Mouse (Mus musculus) heart, embryonic 15.5 days (tissue): ENCODE measurements around the gene Dcaf1. TPM values are rescaled to one million over a fixed set of nuclear protein-coding genes. Genes with fewer than 3 reads are reported as not detected.

Source experiments
- ATAC-seq: fragments of 200-750 bp; cut with Nextera tagmentation; replicated peaks from 2 replicates; pipeline ENCODE4 v1.8.0; 2017; ENCODE audit warnings: low read depth, moderate TSS enrichment; ENCODE audit not compliant: insufficient number of reproducible peaks, insufficient read depth, low FRiP score
- H3K27ac ChIP-seq: fragments of 300-500 bp; sonication (generic); 2 replicates; pipeline ENCODE4 v1.5.1; 2015; ENCODE audit warnings: mild to moderate bottlenecking, inconsistent platforms
- H3K27me3 ChIP-seq: fragments of 300-500 bp; sonication (generic); 2 replicates; pipeline ENCODE4 v1.6.1; 2015; ENCODE audit warnings: inconsistent platforms
- H3K36me3 ChIP-seq: fragments of 300-500 bp; sonication (generic); 2 replicates; pipeline ENCODE4 v1.6.1; 2015; ENCODE audit warnings: mild to moderate bottlenecking, inconsistent platforms
- H3K4me1 ChIP-seq: fragments of 300-500 bp; sonication (generic); replicated peaks from 2 replicates; pipeline ENCODE4 v1.6.1; 2015; ENCODE audit warnings: inconsistent platforms
- H3K4me2 ChIP-seq: fragments of 300-500 bp; sonication (generic); 2 replicates; pipeline ENCODE4 v1.6.1; 2015; ENCODE audit warnings: inconsistent platforms, mild to moderate bottlenecking, moderate library complexity
- H3K4me3 ChIP-seq: fragments of 300-500 bp; sonication (generic); 2 replicates; pipeline ENCODE4 v1.5.1; 2015; ENCODE audit warnings: mild to moderate bottlenecking, inconsistent platforms
- H3K9ac ChIP-seq: fragments of 300-500 bp; sonication (generic); 2 replicates; pipeline ENCODE4 v1.6.1; 2015; ENCODE audit warnings: mild to moderate bottlenecking, inconsistent platforms
- H3K9me3 ChIP-seq: fragments of 300-500 bp; sonication (generic); replicated peaks from 2 replicates; pipeline ENCODE4 v1.6.1; 2016; ENCODE audit warnings: inconsistent platforms
- WGBS: fragments of 180-500 bp; shearing (Covaris S2); methylation state at CpG from one replicate; pipeline ENCODE4 v1.1.7; 2015; ENCODE audit warnings: mixed read lengths; 5-methylcytosine and 5-hydroxymethylcytosine counted together
- polyA plus RNA-seq: library from polyadenylated mRNA; unstranded; fragments of >200 nt; fragmentation: Nextera tagmentation; extraction: Ambion mirVana; gene quantifications from 2 replicates; pipeline ENCODE4 v1.2.1, GENCODE M21; 2015

The Dcaf1 gene
- polyA plus RNA-seq, 1 experiment from 2014 or later, result 14.1 TPM

GRCm38 (mm10) chr9:106890496-106891240, 69.0 kb downstream of the Dcaf1 start:
- H3K4me3 ChIP-seq, result peak overlapping the region; percentile 94
- peak overlapping the region; percentile 92 for H3K9ac ChIP-seq
- H3K4me1 ChIP-seq, result peaks cover 35% of the 10 kb centered on the region
- no peak for ATAC-seq
- no peaks in the 10 kb centered on the region for H3K27me3 ChIP-seq
- H3K4me2 ChIP-seq, result peak overlapping the region; percentile 72
- peak overlapping the region; percentile 85; the same call in 1 of the 2 replicates for H3K27ac ChIP-seq
- peaks cover 24% of the 10 kb centered on the region for H3K36me3 ChIP-seq
- WGBS, result 40% methylated on average over 8 of the region's 8 CpGs
- H3K9me3 ChIP-seq, result no peaks in the 10 kb centered on the region

GRCm38 (mm10) chr9:106891341-106891741, 69.7 kb downstream of the Dcaf1 start:
- no peak for ATAC-seq
- Histone ChIP-seq H3K4me2 (peak overlapping the region; percentile 72), H3K4me3 (peak overlapping the region; percentile 94), H3K27me3 (no peaks in the 10 kb centered on the region), H3K9ac (peak overlapping the region; percentile 92), H3K9me3 (no peaks in the 10 kb centered on the region), H3K4me1 (peaks cover 29% of the 10 kb centered on the region), H3K36me3 (peaks cover 24% of the 10 kb centered on the region), H3K27ac (peak overlapping the region; percentile 85)
- WGBS, result under 1% methylated on average over 17 of the region's 17 CpGs

GRCm38 (mm10) chr9:106891829-106892551, 70.3 kb downstream of the Dcaf1 start, which contains the start of gene Manf:
TSS of gene Manf (minus strand) at chr9:106891979.
- Histone ChIP-seq H3K4me2 (peak within 1 kb of the TSS; percentile 85), H3K9me3 (no peaks in the 10 kb centered on the region), H3K36me3 (peaks cover 24% of the 10 kb centered on the region), H3K27ac (peak within 1 kb of the TSS; percentile 97), H3K4me1 (peaks cover 29% of the 10 kb centered on the region), H3K4me3 (peak within 1 kb of the TSS; percentile 94), H3K9ac (peak within 1 kb of the TSS; percentile 92), H3K27me3 (no peaks in the 10 kb centered on the region)
- peak; percentile 98 for ATAC-seq
- under 1% methylated on average over 59 of the region's 59 CpGs for WGBS

GRCm38 (mm10) chr9:106892552-106892875, 70.8 kb downstream of the Dcaf1 start:
- peak overlapping the region; percentile 94 for H3K4me3 ChIP-seq
- no peaks in the 10 kb centered on the region for H3K9me3 ChIP-seq
- ATAC-seq, result no peak
- under 1% methylated on average over 9 of the region's 9 CpGs for WGBS
- H3K4me2 ChIP-seq, result peak overlapping the region; percentile 85
- no peaks in the 10 kb centered on the region for H3K27me3 ChIP-seq
- H3K4me1 ChIP-seq, result peaks cover 26% of the 10 kb centered on the region
- peaks cover 24% of the 10 kb centered on the region for H3K36me3 ChIP-seq
- peak overlapping the region; percentile 72 for H3K9ac ChIP-seq
- H3K27ac ChIP-seq, result peak overlapping the region; percentile 97

GRCm38 (mm10) chr9:106893327-106893726, 71.7 kb downstream of the Dcaf1 start:
- Histone ChIP-seq H3K4me1 (peaks cover 24% of the 10 kb centered on the region), H3K36me3 (peaks cover 22% of the 10 kb centered on the region), H3K27ac (no peak overlapping the region), H3K27me3 (no peaks in the 10 kb centered on the region), H3K9ac (no peak overlapping the region), H3K4me2 (no peak overlapping the region), H3K9me3 (no peaks in the 10 kb centered on the region), H3K4me3 (no peak overlapping the region)
- 74% methylated on average over 3 of the region's 3 CpGs for WGBS
- no peak for ATAC-seq

- H3K4me2 ChIP-seq, result no peak overlapping the region
- no peaks in the 10 kb centered on the region for H3K4me1 ChIP-seq
- no peak overlapping the region for H3K27ac ChIP-seq
- 82% methylated on average over 1 of the region's 1 CpGs for WGBS
- ATAC-seq, result no peak
- no peaks in the 10 kb centered on the region for H3K36me3 ChIP-seq
- no peak overlapping the region for H3K4me3 ChIP-seq
- no peaks in the 10 kb centered on the region for H3K27me3 ChIP-seq
- H3K9ac ChIP-seq, result no peak overlapping the region
- no peaks in the 10 kb centered on the region for H3K9me3 ChIP-seq
Observed at GRCm38 (mm10) chr9:106898901-106899300, 77.2 kb downstream of the Dcaf1 start.

- no peak for ATAC-seq
- Histone ChIP-seq H3K4me3 (no peak overlapping the region), H3K4me2 (no peak overlapping the region), H3K27ac (no peak overlapping the region), H3K9me3 (no peaks in the 10 kb centered on the region), H3K36me3 (no peaks in the 10 kb centered on the region), H3K27me3 (no peaks in the 10 kb centered on the region), H3K9ac (no peak overlapping the region), H3K4me1 (no peaks in the 10 kb centered on the region)
- 80% methylated on average over 7 of the region's 7 CpGs for WGBS
Observed at GRCm38 (mm10) chr9:106901596-106901995, 79.9 kb downstream of the Dcaf1 start.

GRCm38 (mm10) chr9:106903099-106903790, 81.6 kb downstream of the Dcaf1 start:
- Histone ChIP-seq H3K4me1 (no peaks in the 10 kb centered on the region), H3K9ac (no peak overlapping the region), H3K27ac (no peak overlapping the region), H3K36me3 (no peaks in the 10 kb centered on the region), H3K4me3 (no peak overlapping the region), H3K4me2 (no peak overlapping the region), H3K27me3 (no peaks in the 10 kb centered on the region), H3K9me3 (no peaks in the 10 kb centered on the region)
- no peak for ATAC-seq
- 64% methylated on average over 4 of the region's 4 CpGs for WGBS

GRCm38 (mm10) chr9:106903791-106904134, 82.1 kb downstream of the Dcaf1 start:
- Histone ChIP-seq H3K36me3 (no peaks in the 10 kb centered on the region), H3K9me3 (no peaks in the 10 kb centered on the region), H3K4me2 (no peak overlapping the region), H3K4me3 (no peak overlapping the region), H3K9ac (no peak overlapping the region), H3K4me1 (no peaks in the 10 kb centered on the region), H3K27ac (no peak overlapping the region), H3K27me3 (no peaks in the 10 kb centered on the region)
- no peak for ATAC-seq
- 10% methylated on average over 1 of the region's 1 CpGs for WGBS

GRCm38 (mm10) chr9:106906597-106906996, 84.9 kb downstream of the Dcaf1 start:
- Histone ChIP-seq H3K27me3 (no peaks in the 10 kb centered on the region), H3K36me3 (no peaks in the 10 kb centered on the region), H3K27ac (no peak overlapping the region), H3K4me3 (no peak overlapping the region), H3K4me1 (no peaks in the 10 kb centered on the region), H3K4me2 (no peak overlapping the region), H3K9ac (no peak overlapping the region), H3K9me3 (no peaks in the 10 kb centered on the region)
- WGBS, result 82% methylated on average over 8 of the region's 8 CpGs
- ATAC-seq, result no peak

- Histone ChIP-seq H3K4me1 (no peaks in the 10 kb centered on the region), H3K9ac (no peak overlapping the region), H3K27me3 (no peaks in the 10 kb centered on the region), H3K4me3 (no peak overlapping the region), H3K27ac (no peak overlapping the region), H3K9me3 (no peaks in the 10 kb centered on the region), H3K4me2 (no peak overlapping the region), H3K36me3 (no peaks in the 10 kb centered on the region)
- no peak for ATAC-seq
- 80% methylated on average over 3 of the region's 3 CpGs for WGBS
Observed at GRCm38 (mm10) chr9:106908174-106908573, 86.5 kb downstream of the Dcaf1 start.
